Mouse (Mus musculus) 3134 (cell line): ENCODE data around the gene Hist1h2ag.
"Not testable (repeated sequence)": the region's sequence is repeated elsewhere in the genome, so short reads cannot be mapped to it uniquely, and the experiment has no call there.

Experiments
- DNase-seq: peaks from one replicate; pipeline ENCODE4 v3.0.0-alpha.2; 2011; ENCODE audit warnings: low spot score; ENCODE audit not compliant: insufficient read length; ENCODE audit errors: extremely low read depth

The Hist1h2ag gene

DNA sequence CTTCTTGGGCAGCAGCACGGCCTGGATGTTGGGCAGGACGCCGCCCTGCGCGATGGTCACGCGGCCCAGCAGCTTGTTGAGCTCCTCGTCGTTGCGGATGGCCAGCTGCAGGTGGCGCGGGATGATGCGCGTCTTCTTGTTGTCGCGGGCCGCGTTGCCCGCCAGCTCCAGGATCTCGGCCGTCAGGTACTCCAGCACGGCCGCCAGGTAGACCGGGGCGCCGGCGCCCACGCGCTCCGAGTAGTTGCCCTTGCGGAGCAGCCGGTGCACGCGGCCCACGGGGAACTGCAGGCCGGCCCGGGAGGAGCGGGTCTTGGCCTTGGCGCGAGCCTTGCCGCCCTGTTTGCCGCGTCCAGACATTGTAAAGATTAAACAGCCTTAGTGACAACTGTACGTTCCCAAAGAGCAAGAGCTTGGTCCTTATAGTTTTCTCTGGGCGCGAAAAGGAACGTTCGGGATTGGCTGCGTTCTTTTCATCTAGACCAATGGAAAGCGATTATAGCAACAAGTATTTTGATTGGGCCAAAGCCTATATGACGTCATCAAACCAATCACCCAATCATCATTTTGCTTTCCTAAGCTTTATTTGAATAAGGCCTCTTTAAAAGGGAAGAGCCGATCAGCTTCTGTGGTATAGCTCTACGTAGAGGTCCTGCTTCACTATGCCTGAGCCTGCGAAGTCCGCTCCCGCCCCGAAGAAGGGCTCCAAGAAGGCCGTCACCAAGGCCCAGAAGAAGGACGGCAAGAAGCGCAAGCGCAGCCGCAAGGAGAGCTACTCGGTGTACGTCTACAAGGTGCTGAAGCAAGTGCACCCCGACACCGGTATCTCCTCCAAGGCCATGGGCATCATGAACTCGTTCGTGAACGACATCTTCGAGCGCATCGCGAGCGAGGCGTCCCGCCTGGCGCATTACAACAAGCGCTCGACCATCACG, at the start of gene Hist1h2ag, which contains the start of gene Hist1h2bj:
TSS of gene Hist1h2ag (minus strand) at position 377 of the 935 bp plus-strand sequence.
TSS of gene Hist1h2bj (plus strand) at position 647 of the 935 bp plus-strand sequence.
- DNase-seq = peak; percentile 94

DNA sequence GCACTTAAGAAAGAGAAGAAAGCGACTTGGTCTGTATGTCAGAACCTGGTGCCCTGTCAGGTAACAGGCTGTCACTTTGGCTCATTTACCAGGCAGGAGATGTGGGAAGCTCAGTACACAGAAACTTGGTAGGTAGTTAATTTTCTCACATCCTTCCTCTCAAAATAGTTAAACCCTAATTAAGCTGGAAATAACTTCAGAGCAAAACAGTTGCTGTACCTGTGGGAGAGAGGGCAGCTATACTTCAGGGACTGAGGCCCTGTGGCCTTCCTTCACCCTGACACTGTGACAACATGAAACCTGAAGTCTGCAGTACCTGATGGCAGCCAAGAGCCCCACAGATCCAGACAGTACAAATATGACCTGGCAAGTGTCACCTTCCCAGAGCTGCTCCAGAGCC, 41.4 kb upstream of the Hist1h2ag start, which contains the start of gene Vmn1r188:
TSS of gene Vmn1r188 (plus strand) at position 301 of the 400 bp plus-strand sequence.
- DNase-seq = not testable (repeated sequence)

GRCm38 (mm10) chr13:22063468-22063867, 20.7 kb upstream of the Hist1h2ag start:
- no peak for DNase-seq

DNA sequence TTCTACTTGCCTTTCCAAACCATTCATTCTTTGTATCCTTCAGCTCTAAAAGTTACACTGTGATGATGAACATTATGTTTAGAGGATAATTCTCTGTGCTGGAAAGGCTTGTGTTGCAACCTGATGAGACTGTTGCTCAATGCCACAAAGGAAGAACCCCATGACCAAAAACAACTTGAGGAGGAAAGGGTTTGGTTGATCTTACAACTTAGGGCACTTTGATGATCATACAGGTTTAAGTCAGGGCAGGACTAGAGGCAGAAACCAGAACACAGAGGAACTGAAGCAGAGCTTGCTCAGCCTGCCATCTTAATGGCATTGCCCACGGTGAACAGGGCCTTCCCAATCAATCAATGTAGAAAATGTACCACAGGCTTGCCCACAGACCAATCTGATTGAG, 18.7 kb upstream of the Hist1h2ag start:
- no peak for DNase-seq

GRCm38 (mm10) chr13:22053754-22054153, 11.0 kb upstream of the Hist1h2ag start:
- no peak for DNase-seq

DNA sequence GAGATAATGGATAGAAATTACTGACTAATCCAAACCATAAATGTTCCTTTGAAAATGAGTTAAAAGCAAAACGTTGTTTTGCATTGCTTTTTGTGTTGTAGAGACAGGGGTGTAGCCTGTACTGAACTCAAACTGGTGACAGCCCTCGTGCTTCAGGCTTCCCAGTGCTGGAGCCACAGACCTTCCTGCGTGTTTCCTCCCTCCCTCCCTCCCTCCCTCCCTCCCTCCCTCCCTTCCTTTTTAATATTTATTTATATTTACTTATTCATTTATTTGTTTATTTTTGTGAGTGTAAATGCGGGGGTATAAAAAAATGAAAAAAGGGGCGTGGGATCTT, 8.7 kb upstream of the Hist1h2ag start:
- no peak for DNase-seq

DNA sequence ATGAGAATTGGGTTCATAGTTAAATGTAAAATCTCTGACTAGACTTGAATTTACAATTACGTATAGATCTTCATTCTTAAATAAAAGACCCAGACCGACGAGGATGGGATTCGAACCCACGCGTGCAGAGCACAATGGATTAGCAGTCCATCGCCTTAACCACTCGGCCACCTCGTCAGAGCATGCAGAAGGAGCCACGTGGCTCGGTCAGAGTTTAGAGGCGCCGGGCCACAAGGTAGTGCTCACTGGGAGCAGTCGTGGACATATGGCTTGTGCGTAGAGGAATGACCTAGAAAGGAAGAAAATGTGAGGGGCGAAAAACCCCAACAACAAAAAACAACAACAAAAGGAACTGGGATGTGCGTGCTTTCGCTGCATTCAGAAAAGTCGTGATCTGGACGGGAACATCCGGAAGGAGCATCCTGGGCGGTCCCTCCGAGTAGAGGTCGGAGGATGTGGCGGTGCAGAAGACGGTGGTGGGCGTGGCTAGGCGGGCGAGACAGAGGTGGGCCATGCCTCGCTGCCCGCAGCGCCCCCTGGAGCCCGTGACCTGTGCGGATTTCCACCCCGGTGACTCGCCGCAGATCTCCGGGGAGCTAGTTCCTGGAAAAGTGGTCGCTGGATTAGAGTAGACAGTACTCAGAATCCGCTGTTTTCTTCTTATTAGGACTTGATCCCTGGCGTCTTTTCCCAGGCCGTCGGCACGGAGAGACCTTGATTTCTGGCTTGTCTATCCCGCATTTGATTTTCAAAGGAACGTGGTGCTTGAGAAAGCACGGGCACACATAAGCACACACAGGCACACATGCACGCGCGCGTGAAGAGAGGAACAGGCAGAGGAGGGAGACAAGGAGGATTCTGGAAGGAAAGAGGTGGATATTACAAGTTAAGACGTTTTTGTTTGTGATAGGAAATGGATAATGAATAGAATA, 8.1 kb upstream of the Hist1h2ag start:
- DNase-seq = peak; percentile 94

- DNase-seq = peak; percentile 60
Measured at GRCm38 (mm10) chr13:22049737-22050440, 7.1 kb upstream of the Hist1h2ag start.

GRCm38 (mm10) chr13:22049041-22049440, 6.3 kb upstream of the Hist1h2ag start:
- DNase-seq = no peak

GRCm38 (mm10) chr13:22045311-22045710, 2.6 kb upstream of the Hist1h2ag start:
- no peak for DNase-seq

- DNase-seq = no peak
Measured at GRCm38 (mm10) chr13:22044432-22045155, 1.9 kb upstream of the Hist1h2ag start.

DNA sequence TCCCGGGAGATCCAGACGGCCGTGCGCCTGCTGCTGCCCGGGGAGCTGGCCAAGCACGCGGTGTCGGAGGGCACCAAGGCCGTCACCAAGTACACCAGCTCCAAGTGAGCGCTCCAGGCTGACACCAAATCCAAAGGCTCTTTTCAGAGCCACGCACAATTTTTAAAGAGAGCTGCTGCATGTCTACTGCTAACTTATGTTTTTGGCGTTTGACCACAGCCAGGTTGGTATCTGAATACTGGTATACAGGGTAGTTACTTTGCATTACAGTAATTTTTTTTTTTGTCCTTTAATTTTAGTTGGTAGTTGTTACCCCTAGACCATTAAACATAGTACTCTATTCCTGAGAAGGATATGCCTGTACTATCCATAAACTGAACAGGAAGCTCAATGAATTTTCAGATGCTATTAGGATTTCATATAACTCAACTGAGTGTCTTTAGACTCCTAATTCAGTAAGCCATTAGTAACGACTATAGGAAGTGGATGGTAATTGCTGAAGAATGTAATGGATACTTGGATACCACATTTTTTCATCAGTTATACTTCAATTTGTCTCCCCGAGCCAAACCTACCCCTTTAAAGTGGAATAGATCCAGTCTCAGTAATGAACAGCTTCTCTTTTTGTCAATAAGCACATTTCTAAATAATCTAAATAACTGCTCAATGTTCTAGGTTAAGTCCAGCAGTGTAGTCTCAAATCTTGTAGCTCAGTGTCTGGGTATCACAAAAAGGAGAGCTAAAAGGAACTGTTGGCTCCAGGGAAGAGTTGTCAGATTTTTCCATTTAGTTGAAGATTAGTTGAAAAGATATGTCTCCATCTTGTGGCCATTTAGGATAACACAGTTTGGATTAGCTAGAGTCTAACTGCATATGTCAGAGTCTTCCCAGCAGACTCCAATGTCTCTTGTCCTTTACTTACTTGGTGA, 1.0 kb upstream of the Hist1h2ag start:
- peak; percentile 76 for DNase-seq

DNA sequence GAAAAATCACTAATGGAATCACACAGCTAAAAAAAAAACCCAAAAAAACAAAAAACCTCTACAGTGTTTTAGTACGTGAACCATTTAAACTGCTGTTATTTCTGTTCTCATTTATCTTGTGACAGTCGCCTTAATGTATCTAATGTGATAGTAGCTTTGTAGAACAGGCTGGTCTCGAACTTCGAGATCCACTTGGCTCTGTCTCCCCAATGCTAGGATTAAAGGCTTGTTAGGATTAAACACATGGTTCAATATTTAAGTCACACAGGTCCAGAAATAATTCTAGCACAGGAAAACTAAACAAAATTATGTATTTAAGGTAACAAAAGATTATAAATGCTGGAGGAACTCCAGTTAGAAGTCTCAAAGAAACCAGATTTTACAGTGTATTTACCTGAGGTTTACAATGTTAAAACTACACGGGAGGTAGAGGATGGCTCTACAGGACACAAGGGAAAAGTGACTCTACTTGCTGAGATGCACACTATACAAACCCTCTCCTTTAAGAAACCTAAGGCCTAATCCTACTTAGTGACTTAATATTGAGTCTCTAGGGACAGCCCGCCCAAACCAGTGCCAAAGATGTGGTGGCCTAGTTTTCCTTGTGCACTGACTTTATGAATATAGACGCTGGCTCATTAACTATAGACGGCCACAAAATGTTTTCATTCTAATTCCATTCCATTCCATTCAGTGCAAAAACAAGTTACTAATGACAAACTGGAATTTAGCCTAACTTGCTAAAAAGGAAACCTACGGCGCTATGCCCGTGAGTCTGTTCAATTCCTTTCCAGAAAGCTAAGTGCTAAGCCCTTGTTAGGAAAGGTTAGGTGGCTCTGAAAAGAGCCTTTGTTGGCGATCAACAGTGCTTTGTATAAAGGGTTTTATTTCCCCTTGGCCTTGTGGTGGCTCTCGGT, 835 bp downstream of the Hist1h2ag start:
- DNase-seq = peak; percentile 73

DNA sequence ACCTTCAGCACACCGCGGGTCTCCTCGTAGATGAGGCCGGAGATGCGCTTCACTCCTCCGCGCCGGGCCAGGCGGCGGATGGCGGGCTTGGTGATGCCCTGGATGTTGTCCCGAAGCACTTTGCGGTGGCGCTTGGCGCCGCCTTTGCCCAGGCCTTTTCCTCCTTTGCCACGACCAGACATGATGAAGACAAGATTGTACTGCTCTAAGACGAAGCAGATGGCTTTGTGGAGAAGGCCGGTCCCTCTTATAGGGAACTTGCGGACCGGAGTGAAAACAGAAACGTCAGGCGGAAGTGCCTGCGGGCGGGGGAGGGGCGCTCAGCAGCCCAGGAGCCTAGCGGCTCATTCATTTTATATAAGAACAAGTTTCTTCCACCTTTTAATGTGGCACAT, 1.6 kb downstream of the Hist1h2ag start, which contains the start of gene Hist1h4i:
TSS of gene Hist1h4i (minus strand) at position 221 of the 395 bp plus-strand sequence.
- DNase-seq = peak; percentile 97

GRCm38 (mm10) chr13:22040464-22041141, 2.1 kb downstream of the Hist1h2ag start:
- peak; percentile 92 for DNase-seq

GRCm38 (mm10) chr13:22039951-22040463, 2.7 kb downstream of the Hist1h2ag start:
- DNase-seq = peak; percentile 35

GRCm38 (mm10) chr13:22039364-22039763, 3.4 kb downstream of the Hist1h2ag start:
- DNase-seq = no peak
